Mouse (Mus musculus): ENCODE measurements around the gene Rbms3. TPM values are rescaled to one million over a fixed set of nuclear protein-coding genes. Genes with fewer than 3 reads are reported as not detected.

Rbms3 gene
- total and polyA plus RNA-seq, 2 experiments from 2014 or later = 43.3 to 59.9 TPM

DNA sequence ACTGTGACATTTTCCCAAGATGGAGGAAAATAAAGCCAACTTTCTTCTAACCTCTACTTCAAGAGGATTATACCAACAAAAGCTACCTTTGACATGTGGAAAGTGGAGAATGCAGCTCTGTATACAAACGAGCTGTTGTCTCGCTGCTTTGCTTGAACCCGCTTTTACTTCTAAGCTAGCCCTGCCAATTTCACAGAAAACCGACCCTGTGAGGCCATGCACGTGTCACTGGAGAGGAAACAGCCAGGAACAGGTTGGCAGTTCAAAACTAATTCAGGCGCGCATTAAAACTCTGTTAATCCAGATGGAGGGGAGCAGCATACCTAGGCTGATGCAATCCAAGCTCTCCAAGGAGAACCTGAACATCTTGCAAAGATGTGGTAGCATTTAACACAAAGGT, 796.0 kb downstream of the Rbms3 start:
- Histone ChIP-seq H3K9ac (replicated peaks; ENCODE audit: low read length, poor library complexity, severe bottlenecking) (no peak overlapping the region), H3K27ac (ENCODE audit: low read depth, low read length) (no peak overlapping the region), H3K9me3 (ENCODE audit: low read length) (no peaks in the 10 kb centered on the region), H3K4me1 (ENCODE audit: insufficient read depth, low read length) (no peaks in the 10 kb centered on the region), H3K36me3 (ENCODE audit: insufficient read depth, low read length) (no peaks in the 10 kb centered on the region), H3K27me3 (ENCODE audit: insufficient read depth, low read length) (no peaks in the 10 kb centered on the region), H3K4me3 (ENCODE audit: low read depth, low read length) (no peak overlapping the region), H3K4me2 (ENCODE audit: low read depth, low read length, poor library complexity, severe bottlenecking) (no peak overlapping the region)
- no peak for TF ChIP-seq CTCF (IDR thresholded peaks at IDR 0.05)
- WGBS = 45% methylated on average over 7 of the region's 7 CpGs
- DNase-seq (ENCODE audit: low spot score) (no peak), ATAC-seq (ENCODE audit: low FRiP score) (no peak)

DNA sequence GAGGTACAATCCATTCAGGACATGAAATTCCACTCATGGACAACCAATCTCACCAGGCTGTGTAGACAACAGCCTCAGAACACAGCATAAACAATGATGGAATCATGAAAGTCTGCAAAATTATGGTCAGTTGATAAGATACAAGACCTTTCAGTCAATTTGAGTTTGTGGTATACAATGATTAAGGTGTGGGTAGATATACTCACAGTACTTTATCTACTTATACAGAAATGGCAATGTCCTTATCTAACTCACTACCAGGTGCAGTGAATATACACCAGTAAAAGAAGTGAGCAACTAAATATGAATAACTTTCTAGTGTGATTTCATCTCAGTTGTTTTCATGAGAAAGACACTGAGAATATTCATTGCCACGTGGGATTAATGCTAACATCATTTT, 796.9 kb downstream of the Rbms3 start:
- Histone ChIP-seq H3K4me2 (ENCODE audit: low read depth, low read length, poor library complexity, severe bottlenecking) (no peak overlapping the region), H3K4me1 (ENCODE audit: insufficient read depth, low read length) (peaks cover 3% of the 10 kb centered on the region; the same call in 1 of the 2 replicates), H3K27me3 (ENCODE audit: insufficient read depth, low read length) (no peaks in the 10 kb centered on the region), H3K27ac (ENCODE audit: low read depth, low read length) (no peak overlapping the region), H3K9me3 (ENCODE audit: low read length) (no peaks in the 10 kb centered on the region), H3K9ac (replicated peaks; ENCODE audit: low read length, poor library complexity, severe bottlenecking) (no peak overlapping the region), H3K36me3 (ENCODE audit: insufficient read depth, low read length) (no peaks in the 10 kb centered on the region), H3K4me3 (ENCODE audit: low read depth, low read length) (no peak overlapping the region)
- TF ChIP-seq CTCF (IDR thresholded peaks at IDR 0.05) = no peak
- no peak for ATAC-seq (ENCODE audit: low FRiP score)
- no peak for DNase-seq (ENCODE audit: low spot score)
- 60% methylated on average over 1 of the region's 1 CpGs for WGBS

DNA sequence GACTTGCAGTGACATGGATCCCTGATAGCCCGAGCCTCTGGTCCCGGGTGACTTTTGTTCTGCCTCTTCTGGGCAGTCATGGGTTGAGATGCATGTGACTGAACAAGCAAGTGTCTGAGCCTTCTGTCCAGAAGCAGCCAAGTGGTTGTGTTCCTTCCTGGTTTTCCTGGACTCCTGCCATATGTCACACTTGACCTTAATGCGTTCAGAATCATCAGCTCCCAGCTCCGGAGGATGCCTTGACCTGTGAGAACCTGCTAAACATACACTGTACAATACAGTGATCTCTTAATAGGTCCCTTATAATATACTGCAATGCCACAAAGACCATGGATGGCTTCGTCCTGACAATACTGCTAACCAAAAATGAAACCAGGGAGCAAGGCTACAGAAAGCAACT, 798.3 kb downstream of the Rbms3 start:
- Histone ChIP-seq H3K4me2 (ENCODE audit: low read depth, low read length, poor library complexity, severe bottlenecking) (no peak overlapping the region), H3K27me3 (ENCODE audit: insufficient read depth, low read length) (no peaks in the 10 kb centered on the region), H3K9me3 (ENCODE audit: low read length) (no peaks in the 10 kb centered on the region), H3K9ac (replicated peaks; ENCODE audit: low read length, poor library complexity, severe bottlenecking) (no peak overlapping the region), H3K4me3 (ENCODE audit: low read depth, low read length) (no peak overlapping the region), H3K27ac (ENCODE audit: low read depth, low read length) (no peak overlapping the region), H3K36me3 (ENCODE audit: insufficient read depth, low read length) (no peaks in the 10 kb centered on the region), H3K4me1 (ENCODE audit: insufficient read depth, low read length) (peaks cover 3% of the 10 kb centered on the region; the same call in 1 of the 2 replicates)
- ATAC-seq (ENCODE audit: low FRiP score) (no peak), DNase-seq (ENCODE audit: low spot score) (no peak)
- TF ChIP-seq CTCF (IDR thresholded peaks at IDR 0.05) = no peak
- 92% methylated on average over 5 of the region's 5 CpGs for WGBS

DNA sequence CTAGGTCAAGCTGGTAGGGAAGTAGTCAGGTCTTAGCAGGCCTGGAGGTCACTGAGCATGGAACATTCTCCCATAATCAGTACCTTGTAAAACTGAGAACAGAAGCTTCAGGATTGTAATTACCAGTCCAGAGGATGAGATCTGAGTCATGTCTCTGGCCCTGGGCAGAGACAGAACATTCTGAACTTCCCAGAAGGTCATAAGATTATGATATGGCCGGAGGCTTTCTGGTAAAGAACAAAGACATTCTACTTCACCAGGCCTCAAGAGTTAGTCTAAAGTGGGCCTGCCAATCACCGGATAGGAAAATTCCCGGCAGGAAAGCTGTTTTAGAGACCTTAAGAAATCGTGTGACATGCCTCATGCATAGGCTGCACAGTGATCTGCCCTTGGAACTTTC, 799.8 kb downstream of the Rbms3 start:
- no peak for TF ChIP-seq CTCF (IDR thresholded peaks at IDR 0.05)
- DNase-seq (ENCODE audit: low spot score) (no peak), ATAC-seq (ENCODE audit: low FRiP score) (no peak)
- H3K9ac ChIP-seq (replicated peaks; ENCODE audit: low read length, poor library complexity, severe bottlenecking) = no peak overlapping the region
- peaks cover 3% of the 10 kb centered on the region; the same call in 1 of the 2 replicates for H3K4me1 ChIP-seq (ENCODE audit: insufficient read depth, low read length)
- no peaks in the 10 kb centered on the region for H3K36me3 ChIP-seq (ENCODE audit: insufficient read depth, low read length)
- no peak overlapping the region for H3K4me3 ChIP-seq (ENCODE audit: low read depth, low read length)
- no peak overlapping the region for H3K27ac ChIP-seq (ENCODE audit: low read depth, low read length)
- 80% methylated on average over 4 of the region's 4 CpGs for WGBS
- no peaks in the 10 kb centered on the region for H3K9me3 ChIP-seq (ENCODE audit: low read length)
- H3K27me3 ChIP-seq (ENCODE audit: insufficient read depth, low read length) = no peaks in the 10 kb centered on the region
- no peak overlapping the region for H3K4me2 ChIP-seq (ENCODE audit: low read depth, low read length, poor library complexity, severe bottlenecking)

DNA sequence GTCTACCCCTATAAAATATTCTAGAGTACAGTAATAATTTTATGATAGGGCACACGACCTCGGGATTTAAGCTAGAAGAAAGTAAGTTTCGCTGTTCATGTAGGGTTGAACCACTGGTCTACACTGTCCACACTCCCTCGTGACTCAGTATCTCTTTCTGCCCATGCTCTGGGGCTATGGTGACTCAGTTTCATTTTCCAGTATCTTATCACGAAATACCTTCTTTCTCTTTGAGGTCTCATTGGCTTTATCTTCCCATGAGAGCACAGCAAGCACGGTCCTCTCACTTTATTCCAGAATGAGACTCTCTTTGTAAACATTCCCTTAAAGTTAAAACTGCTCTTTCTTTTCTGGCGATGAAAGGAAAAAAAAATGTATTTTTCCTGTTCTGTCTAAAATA, 808.1 kb downstream of the Rbms3 start:
- ATAC-seq (ENCODE audit: low FRiP score) = no peak
- DNase-seq (ENCODE audit: low spot score) = no peak
- H3K9me3 ChIP-seq (ENCODE audit: low read length) = no peaks in the 10 kb centered on the region
- no peak overlapping the region for H3K9ac ChIP-seq (replicated peaks; ENCODE audit: low read length, poor library complexity, severe bottlenecking)
- H3K36me3 ChIP-seq (ENCODE audit: insufficient read depth, low read length) = no peaks in the 10 kb centered on the region
- H3K4me1 ChIP-seq (ENCODE audit: insufficient read depth, low read length) = no peaks in the 10 kb centered on the region
- no peak overlapping the region for H3K27ac ChIP-seq (ENCODE audit: low read depth, low read length)
- no peaks in the 10 kb centered on the region for H3K27me3 ChIP-seq (ENCODE audit: insufficient read depth, low read length)
- no peak overlapping the region for H3K4me3 ChIP-seq (ENCODE audit: low read depth, low read length)
- WGBS = 92% methylated on average over 7 of the region's 7 CpGs
- TF ChIP-seq CTCF (IDR thresholded peaks at IDR 0.05) = no peak
- H3K4me2 ChIP-seq (ENCODE audit: low read depth, low read length, poor library complexity, severe bottlenecking) = no peak overlapping the region

DNA sequence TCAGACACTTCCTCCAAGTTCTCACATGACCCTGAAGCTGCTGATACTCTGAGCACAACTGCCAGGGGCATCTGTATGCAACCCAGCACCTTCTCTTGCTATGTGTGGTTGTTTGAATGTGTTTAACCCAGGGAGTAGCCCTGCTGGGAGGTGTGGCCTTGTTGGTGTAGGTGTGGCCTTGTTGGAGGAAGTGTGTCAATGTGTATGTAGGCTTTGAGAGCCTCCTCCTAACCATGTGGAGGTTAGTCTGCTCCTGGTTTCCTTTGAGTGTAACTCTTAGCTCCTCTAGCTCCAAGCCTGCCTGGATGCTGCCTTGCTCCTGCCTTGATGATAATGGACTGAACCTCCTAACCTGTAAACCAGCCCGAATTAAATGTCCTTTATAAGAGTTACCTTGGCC, 812.5 kb downstream of the Rbms3 start:
- ATAC-seq (ENCODE audit: low FRiP score) (no peak), DNase-seq (ENCODE audit: low spot score) (no peak)
- Histone ChIP-seq H3K4me3 (ENCODE audit: low read depth, low read length) (no peak overlapping the region), H3K4me1 (ENCODE audit: insufficient read depth, low read length) (no peaks in the 10 kb centered on the region), H3K27ac (ENCODE audit: low read depth, low read length) (no peak overlapping the region), H3K9me3 (ENCODE audit: low read length) (no peaks in the 10 kb centered on the region), H3K9ac (replicated peaks; ENCODE audit: low read length, poor library complexity, severe bottlenecking) (no peak overlapping the region), H3K36me3 (ENCODE audit: insufficient read depth, low read length) (no peaks in the 10 kb centered on the region), H3K27me3 (ENCODE audit: insufficient read depth, low read length) (no peaks in the 10 kb centered on the region), H3K4me2 (ENCODE audit: low read depth, low read length, poor library complexity, severe bottlenecking) (no peak overlapping the region)
- WGBS = 55% methylated on average over 1 of the region's 1 CpGs
- TF ChIP-seq CTCF (IDR thresholded peaks at IDR 0.05) = no peak

Measured in midbrain, postnatal 0 days (tissue).